Mouse (Mus musculus) thymus, postnatal 10 days (tissue): Measurements from ENCODE around the gene Trappc6a.

ENCODE experiments used
- DNase-seq, 2 experiments: peaks; one replicate each; pipeline ENCODE4 v3.0.0; 2021; ENCODE audit warnings: low spot score in 2 of 2

Trappc6a gene

GRCm38 (mm10) chr7:19508150-19508923, at the start of gene Trappc6a, which contains the start of gene Bloc1s3:
TSS of gene Trappc6a (plus strand) at chr7:19508395.
TSS of gene Bloc1s3 (minus strand) at chr7:19508367.
- peak; percentile 91 to 93 for DNase-seq

DNA sequence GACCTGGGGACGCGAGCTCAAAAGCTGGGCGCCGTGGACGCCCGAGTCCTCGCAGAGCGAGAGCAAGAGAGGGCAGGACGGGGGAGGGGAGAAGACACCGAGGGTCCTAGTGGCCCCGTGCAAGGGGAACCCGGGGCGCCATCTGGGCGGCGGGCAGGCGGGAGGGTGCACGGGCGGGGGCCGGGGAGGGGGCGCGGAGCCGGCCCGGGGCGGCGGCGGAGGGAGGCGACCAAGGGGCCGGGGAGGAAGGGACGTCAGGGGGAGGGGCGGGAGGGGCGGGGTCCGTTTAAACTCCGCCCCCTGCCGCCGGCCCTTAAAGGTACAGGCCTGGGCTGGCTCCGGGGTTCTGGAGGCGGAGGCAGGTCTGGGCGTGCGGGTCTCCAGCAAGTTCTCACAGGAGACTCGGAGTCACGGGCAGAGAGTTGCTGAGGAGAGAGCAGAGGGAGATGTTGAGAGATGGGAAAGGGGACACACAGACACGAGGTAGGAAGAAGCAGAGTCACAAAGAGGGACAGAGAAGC, 49.5 kb upstream of the Trappc6a start, which contains the start of gene Mark4:
Gene Mark4 (minus strand): TSS at position 231 of the 521 bp plus-strand sequence.
- DNase-seq = peak; percentile 70 to 79

DNA sequence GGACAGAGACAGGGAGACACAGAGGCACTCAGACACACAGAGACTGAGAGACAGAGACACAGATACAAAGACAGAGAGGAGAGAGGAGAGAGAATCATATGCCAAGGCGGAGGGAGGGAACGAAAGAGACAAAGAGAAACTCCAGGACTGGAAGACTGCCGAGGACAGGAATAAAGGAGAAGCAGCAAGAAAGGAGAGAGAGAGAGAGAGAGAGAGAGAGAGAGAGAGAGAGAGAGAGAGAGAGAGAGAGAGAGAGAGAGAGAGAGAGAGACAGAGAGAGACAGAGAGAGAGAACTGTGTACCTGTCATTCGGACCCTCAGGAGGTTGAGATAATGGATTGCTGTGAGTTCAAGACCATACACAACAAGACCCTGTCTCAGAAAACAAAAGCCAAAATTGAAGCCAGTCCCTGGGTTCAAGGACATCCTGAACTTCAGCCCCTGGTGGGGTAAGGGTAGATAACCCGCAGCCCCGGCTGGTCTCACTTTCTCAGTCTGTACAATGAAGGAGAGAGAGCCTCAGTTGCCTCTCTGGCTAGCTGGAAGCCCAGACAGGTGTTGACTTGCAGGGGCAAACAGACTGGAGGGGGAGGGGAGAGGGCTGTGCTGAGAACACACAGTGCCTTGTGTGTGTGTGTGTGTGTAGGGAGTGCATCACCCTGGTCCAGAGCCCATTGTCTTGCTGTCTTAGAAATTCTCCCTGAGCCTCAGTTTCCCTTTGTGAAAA, 48.9 kb upstream of the Trappc6a start:
- no peak for DNase-seq

DNA sequence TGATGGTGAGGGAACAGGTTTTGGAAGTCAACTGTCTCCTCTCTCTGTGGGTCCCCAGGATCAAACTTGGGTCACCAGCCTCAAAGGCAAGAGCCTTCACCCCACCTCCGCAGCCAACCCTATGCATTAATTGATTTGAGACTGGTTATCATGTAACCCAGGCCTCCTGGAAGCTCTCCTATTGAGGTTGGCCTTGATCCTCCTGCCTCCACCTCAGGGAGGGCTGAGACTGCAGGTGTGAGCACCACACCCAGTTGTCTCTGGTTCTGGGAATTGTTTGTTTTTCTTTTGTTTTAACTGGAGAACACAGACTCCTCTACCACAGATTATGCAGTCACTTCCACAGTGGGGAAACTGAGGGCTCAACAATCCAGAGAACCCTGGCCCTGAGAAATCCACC, 47.7 kb upstream of the Trappc6a start:
- no peak for DNase-seq

- peak; percentile 41 to 67 for DNase-seq
These were observed 46.7 kb upstream of the Trappc6a start for GRCm38 (mm10) chr7:19461488-19461887.

DNA sequence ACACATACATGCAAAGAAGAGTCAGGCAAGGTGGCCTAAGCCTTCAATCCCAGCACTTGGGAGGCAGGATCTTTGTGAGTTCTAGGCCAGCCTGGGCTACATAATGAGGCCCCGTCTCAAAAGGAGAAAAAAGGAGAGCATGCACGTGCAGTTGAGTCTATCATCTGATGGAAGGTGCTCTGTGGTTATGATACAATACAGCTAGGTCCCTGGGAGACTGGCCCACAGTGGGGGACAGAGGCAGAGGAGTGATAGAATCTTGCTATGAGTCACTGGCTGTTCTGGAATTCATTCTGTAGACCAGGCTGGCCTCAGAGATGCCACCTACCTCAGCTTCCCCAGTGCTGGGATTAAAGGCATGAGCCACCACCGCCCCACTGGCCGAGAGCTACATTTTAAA, 45.8 kb upstream of the Trappc6a start:
- no peak for DNase-seq

- no peak for DNase-seq
These were observed 45.3 kb upstream of the Trappc6a start, which contains the start of gene Exoc3l2 for GRCm38 (mm10) chr7:19462884-19463381. TSS of gene Exoc3l2 (plus strand) at chr7:19463331.

- no peak for DNase-seq
These were observed 43.6 kb upstream of the Trappc6a start for GRCm38 (mm10) chr7:19464367-19465307.

DNA sequence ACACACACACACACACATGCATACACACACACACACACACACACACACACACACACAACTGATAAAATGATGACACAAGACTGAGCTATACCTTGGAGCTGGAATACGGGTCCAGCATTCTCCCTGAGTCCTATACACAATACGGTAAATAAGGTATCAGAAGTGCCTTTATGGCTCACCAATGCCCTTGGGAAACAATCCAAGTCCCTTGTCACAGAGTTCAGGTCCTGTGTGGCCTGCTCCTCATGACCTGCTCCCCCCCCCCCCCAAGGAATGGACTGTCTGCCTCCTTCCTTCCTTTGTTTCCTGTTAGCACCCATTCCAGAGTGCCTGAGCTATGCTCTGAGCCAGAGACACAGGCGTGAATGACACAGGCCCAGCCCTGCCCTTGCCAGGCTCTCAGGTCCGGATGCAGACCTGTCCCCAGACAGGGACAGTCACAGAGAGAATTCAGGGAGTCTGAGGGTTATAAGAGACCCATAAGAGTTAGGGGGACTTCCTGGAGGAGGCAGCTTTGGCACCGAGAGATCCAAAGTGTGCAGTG, 41.5 kb upstream of the Trappc6a start:
- no peak for DNase-seq

DNA sequence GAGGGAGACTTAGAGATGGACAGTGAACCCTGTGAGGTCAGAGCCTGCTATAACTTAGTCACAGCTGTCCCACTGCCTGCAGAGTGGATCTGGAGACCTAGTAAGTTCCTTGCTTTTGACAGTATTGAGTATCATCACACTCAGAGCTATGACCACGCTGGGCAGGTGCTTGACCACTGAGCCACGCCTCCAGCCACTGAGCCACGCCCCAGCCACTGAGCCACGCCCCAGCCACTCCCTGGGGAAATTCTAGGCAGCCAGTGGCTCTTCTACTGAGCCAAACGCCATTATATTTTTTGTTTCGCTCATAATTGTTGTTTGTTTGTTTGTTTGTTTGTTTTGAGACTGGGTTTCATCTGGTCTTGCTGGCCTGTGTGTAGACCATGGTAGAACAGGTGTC, 40.6 kb upstream of the Trappc6a start:
- no peak for DNase-seq

DNA sequence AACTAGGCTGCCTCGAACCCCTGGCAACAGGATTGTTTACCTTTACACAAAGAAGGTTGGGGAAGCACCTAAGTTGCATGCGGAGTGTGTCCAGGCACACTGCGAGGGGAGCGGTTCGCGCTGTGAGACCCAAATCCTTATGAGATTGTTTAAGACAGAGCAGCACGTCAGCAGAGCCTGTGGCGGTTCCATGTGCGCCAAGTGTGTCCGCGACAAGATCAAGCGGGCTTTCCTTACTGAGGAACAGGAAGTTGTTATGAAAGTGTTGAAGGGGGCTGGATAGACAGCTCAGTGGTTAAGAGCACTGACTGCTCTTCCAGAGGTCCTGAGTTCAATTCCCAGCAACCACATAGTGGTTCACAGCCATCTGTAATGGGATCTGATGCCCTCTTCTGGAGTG, 39.9 kb upstream of the Trappc6a start:
- no peak for DNase-seq

GRCm38 (mm10) chr7:19469404-19469803, 38.8 kb upstream of the Trappc6a start:
- DNase-seq = no peak

DNA sequence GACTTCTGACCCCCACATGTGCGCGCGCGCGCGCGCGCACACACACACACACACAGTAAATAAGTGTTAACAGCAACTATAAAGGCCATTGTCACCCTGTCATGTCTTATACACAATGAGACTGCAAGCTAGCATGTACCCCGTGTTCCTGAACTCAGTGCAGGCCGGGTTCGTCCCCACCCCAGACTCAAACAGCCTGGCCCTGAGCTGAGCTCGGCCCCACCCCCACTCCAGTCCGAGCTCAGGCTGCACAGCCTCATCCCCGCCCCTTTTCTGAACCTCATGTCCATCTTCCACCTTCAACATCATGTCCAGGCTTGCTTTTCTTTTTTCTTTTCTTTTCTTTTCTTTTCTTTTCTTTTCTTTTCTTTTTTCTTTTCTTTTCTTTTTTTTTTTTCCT, 37.9 kb upstream of the Trappc6a start:
- no peak for DNase-seq

DNA sequence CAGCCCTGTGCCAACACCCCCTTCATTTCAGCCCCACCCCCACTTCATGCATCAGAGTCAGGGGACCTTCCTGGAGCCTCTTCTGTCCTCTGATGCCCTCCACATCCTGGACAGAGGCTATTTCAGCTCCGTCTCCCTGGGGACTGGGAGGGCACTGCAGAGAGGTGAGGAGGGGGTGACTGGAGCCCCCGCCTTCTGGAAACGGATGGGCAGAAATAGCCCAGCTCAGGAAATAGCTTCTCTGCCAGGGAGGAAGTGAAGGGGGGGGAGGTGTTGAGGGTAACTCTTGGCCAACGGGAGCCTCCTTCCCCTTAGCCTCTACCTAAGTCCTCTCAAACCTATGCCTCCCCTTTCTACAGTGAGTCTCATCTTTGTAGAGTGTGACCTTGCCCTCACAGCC, 35.8 kb upstream of the Trappc6a start:
- DNase-seq = no peak

DNA sequence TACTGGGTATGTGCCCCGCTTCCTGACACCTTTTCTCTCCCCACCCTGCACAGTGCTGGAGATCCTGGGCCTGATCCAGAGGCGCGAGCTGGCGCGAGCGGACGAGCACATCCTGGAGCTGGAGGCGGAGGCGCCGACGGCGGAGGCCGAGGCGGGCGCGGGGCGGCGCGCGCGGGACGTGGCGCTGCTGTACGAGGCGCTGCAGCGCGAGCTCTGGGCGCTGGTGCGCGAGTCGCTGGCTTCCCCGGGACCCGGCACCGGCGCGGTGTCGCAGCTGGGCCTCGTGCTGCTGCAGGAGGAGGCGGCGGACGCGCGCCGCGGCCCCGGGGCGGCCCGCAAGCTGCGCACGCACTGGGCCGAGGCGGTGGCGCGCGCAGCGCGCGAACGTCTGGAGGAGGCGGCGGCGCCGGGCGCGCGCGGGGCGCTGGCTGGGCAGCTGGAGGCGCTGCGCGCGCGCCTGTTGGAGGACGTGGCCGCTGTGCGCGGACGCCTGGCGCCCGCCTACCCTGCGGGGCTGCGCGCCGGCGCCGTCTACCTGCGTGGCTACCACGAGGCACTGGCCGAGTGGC, 34.2 kb upstream of the Trappc6a start:
- peak; percentile 41 to 53 for DNase-seq

DNA sequence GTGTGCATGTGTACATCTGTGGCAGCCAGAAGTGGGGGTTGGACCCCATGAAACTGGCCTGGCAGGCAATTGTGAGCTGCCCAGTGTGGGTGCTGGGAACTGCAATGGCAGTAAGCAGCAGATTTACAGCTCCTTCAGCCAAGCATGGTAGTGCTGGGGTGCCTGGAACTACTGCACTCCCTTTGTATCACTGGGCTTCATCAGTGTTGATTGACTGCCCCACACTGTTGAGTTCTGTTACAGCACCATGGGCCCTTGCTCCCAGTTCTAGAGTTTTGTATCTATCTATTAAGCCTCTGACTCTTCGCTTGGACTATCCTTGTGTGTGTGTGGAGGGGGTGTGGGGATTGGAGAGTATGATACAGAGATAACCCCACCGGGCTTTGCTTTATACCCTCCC, 31.1 kb upstream of the Trappc6a start:
- no peak for DNase-seq

GRCm38 (mm10) chr7:19477624-19478384, 30.4 kb upstream of the Trappc6a start:
- no peak for DNase-seq

GRCm38 (mm10) chr7:19483281-19483680, 24.9 kb upstream of the Trappc6a start:
- DNase-seq = no peak

GRCm38 (mm10) chr7:19485488-19485887, 22.7 kb upstream of the Trappc6a start:
- no peak for DNase-seq

DNA sequence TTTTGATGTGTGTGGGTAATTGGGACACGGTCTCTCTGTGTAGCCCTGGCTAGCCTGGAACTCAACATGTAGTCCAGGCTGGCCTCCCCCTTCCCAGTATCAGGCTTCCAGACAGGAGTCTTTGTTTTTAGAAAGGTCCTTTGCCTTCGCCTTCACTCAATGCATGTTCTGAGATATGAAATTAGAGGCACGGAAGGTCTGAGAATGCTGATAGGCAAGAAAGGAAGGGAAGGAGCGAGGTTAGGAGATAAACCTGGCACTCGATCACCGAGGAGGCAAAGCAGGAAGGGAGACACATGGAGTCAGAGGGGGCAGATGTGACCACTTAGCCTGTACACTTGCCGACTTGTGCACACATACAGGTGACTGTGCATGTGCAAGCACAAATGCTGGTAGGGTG, 21.6 kb upstream of the Trappc6a start:
- no peak for DNase-seq
